Mouse (Mus musculus): ENCODE data around the gene St8sia1. TPM values are rescaled to one million over a fixed set of nuclear protein-coding genes. Genes with fewer than 3 reads are reported as not detected.

The St8sia1 gene
- polyA plus RNA-seq, 1 experiment from 2014 or later, result 0.09 TPM

GRCm38 (mm10) chr6:142809373-142810098, 154.7 kb downstream of the St8sia1 start:
- WGBS (ENCODE audit: insufficient replicate concordance), result 21% methylated on average over 6 of the region's 6 CpGs
- DNase-seq (no peak), ATAC-seq (ENCODE audit: low read depth) (peak; percentile 67)
- Histone ChIP-seq H3K4me2 (0 out of 2 replicates have a peak overlapping the region, but pooled peaks have one; percentile 2), H3K4me1 (replicated peaks) (peaks cover 18% of the 10 kb centered on the region), H3K4me3 (replicated peaks) (no peak overlapping the region), H3K27me3 (peaks cover 12% of the 10 kb centered on the region; the same call in 1 of the 2 replicates), H3K27ac (no peak overlapping the region), H3K36me3 (no peaks in the 10 kb centered on the region), H3K9ac (no peak overlapping the region), H3K9me3 (replicated peaks) (no peaks in the 10 kb centered on the region)

- Histone ChIP-seq H3K36me3 (no peaks in the 10 kb centered on the region), H3K9ac (no peak overlapping the region), H3K4me3 (replicated peaks) (no peak overlapping the region), H3K4me1 (replicated peaks) (peaks cover 23% of the 10 kb centered on the region), H3K27me3 (no peaks in the 10 kb centered on the region), H3K4me2 (no peak overlapping the region), H3K9me3 (replicated peaks) (no peaks in the 10 kb centered on the region), H3K27ac (no peak overlapping the region)
- ATAC-seq (ENCODE audit: low read depth) (no peak), DNase-seq (no peak)
- 19% methylated on average over 4 of the region's 4 CpGs for WGBS (ENCODE audit: insufficient replicate concordance)
These were observed 157.9 kb downstream of the St8sia1 start for GRCm38 (mm10) chr6:142806326-142806725.

GRCm38 (mm10) chr6:142804402-142804801, 159.8 kb downstream of the St8sia1 start, which contains the start of gene Sult6b2:
TSS of gene Sult6b2 (minus strand) at chr6:142804502.
- Histone ChIP-seq H3K4me2 (no peak within 1 kb of the TSS), H3K36me3 (no peaks in the 10 kb centered on the region), H3K4me3 (replicated peaks) (no peak within 1 kb of the TSS), H3K27ac (no peak within 1 kb of the TSS), H3K9ac (no peak within 1 kb of the TSS), H3K27me3 (no peaks in the 10 kb centered on the region), H3K4me1 (replicated peaks) (peaks cover 15% of the 10 kb centered on the region), H3K9me3 (replicated peaks) (no peaks in the 10 kb centered on the region)
- DNase-seq (no peak), ATAC-seq (ENCODE audit: low read depth) (no peak)

GRCm38 (mm10) chr6:142802617-142803525, 161.4 kb downstream of the St8sia1 start:
- 47% methylated on average over 11 of the region's 11 CpGs for WGBS (ENCODE audit: insufficient replicate concordance)
- no peak overlapping the region for H3K4me3 ChIP-seq (replicated peaks)
- DNase-seq (no peak), ATAC-seq (ENCODE audit: low read depth) (no peak)
- peaks cover 13% of the 10 kb centered on the region for H3K4me1 ChIP-seq (replicated peaks)
- no peak overlapping the region for H3K9ac ChIP-seq
- no peaks in the 10 kb centered on the region for H3K27me3 ChIP-seq
- H3K27ac ChIP-seq, result no peak overlapping the region
- no peak overlapping the region for H3K4me2 ChIP-seq
- no peaks in the 10 kb centered on the region for H3K36me3 ChIP-seq
- H3K9me3 ChIP-seq (replicated peaks), result no peaks in the 10 kb centered on the region

DNA sequence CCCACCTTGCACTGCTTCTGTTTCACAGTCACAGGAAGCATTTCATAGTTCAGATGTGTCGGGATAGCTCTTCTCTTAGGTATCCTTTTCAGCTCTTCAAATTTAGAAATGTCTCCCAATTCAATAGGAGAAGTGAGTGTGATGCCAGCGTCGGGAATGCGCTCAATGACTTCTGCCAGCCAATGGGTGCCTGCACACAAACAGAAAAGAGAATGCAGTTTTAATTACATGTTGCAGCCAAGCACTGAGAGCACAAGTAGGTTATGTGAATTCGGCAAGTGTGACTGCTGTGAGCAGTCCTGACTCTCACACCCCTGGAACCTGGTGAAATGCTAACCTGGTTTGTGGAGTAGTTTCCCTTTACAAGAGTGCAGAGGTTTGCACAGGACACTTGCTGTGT, 162.6 kb downstream of the St8sia1 start:
- no peaks in the 10 kb centered on the region for H3K36me3 ChIP-seq
- H3K9me3 ChIP-seq (replicated peaks), result no peaks in the 10 kb centered on the region
- no peak overlapping the region for H3K27ac ChIP-seq
- no peak overlapping the region for H3K4me3 ChIP-seq (replicated peaks)
- ATAC-seq (ENCODE audit: low read depth) (no peak), DNase-seq (no peak)
- WGBS (ENCODE audit: insufficient replicate concordance), result 70% methylated on average over 5 of the region's 5 CpGs
- no peak overlapping the region for H3K9ac ChIP-seq
- H3K4me1 ChIP-seq (replicated peaks), result peaks cover 13% of the 10 kb centered on the region
- no peak overlapping the region for H3K4me2 ChIP-seq
- no peaks in the 10 kb centered on the region for H3K27me3 ChIP-seq

DNA sequence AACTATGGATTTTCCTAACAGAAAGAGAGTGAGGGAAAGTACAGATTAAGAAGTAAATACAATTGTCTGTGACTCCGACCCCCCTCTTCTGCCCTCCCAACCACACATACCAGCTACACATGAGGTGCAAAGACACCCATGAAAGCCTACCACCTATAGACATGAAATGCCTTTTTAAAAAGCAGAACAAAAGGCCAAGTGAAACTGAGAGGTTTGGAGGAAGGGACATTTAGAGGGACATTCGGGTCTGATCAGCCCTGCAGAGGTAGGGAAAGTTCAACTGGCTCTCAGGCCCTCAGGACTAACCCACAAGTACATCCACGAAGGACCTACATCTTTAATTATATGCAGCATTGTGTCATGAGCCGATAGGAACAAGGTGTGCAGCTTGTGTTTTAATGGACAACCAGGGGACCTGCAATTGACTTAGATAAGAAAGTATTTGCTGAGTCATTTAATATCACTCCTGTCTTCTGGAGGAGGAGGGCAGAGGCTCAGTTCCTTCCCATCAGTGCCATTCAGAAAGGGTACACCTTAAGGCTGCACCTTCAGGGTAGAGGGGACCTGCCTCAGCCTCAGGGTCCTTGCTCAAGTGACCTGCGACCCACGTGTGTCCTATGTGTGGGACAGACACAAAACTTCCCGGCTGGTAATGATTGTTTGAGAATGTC, 164.4 kb downstream of the St8sia1 start:
- no peaks in the 10 kb centered on the region for H3K36me3 ChIP-seq
- no peak overlapping the region for H3K4me3 ChIP-seq (replicated peaks)
- H3K27me3 ChIP-seq, result no peaks in the 10 kb centered on the region
- peaks cover 9% of the 10 kb centered on the region for H3K4me1 ChIP-seq (replicated peaks)
- ATAC-seq (ENCODE audit: low read depth) (peak; percentile 57), DNase-seq (no peak)
- WGBS (ENCODE audit: insufficient replicate concordance), result 42% methylated on average over 7 of the region's 7 CpGs
- H3K27ac ChIP-seq, result no peak overlapping the region
- no peak overlapping the region for H3K9ac ChIP-seq
- no peak overlapping the region for H3K4me2 ChIP-seq
- no peaks in the 10 kb centered on the region for H3K9me3 ChIP-seq (replicated peaks)

DNA sequence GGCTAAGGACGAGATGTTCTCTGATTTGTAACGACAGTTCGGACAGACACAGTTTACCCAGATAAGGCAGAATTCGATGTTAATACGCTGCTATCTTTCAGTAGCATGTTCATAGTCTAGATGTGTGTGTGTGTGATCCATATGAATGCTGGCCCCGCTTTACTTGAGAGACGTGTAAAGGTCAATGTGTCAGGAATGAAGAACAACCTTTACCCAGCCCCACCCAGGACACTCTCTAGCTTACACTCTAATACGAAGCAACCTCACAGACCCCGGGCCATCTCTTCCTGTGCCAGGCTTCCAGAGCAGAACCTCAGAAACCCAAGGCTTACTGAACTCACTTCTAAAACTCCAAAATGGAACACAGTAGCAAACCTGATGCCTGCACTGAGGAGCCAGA, 165.4 kb downstream of the St8sia1 start:
- Histone ChIP-seq H3K27ac (no peak overlapping the region), H3K36me3 (no peaks in the 10 kb centered on the region), H3K9ac (no peak overlapping the region), H3K4me1 (replicated peaks) (peaks cover 9% of the 10 kb centered on the region), H3K27me3 (no peaks in the 10 kb centered on the region), H3K9me3 (replicated peaks) (no peaks in the 10 kb centered on the region), H3K4me3 (replicated peaks) (no peak overlapping the region), H3K4me2 (no peak overlapping the region)
- DNase-seq (no peak), ATAC-seq (ENCODE audit: low read depth) (0 out of 2 replicates have a peak, but pooled peaks have one; percentile 36)
- 43% methylated on average over 9 of the region's 9 CpGs for WGBS (ENCODE audit: insufficient replicate concordance)

GRCm38 (mm10) chr6:142797996-142798395, 166.3 kb downstream of the St8sia1 start:
- 74% methylated on average over 1 of the region's 1 CpGs for WGBS (ENCODE audit: insufficient replicate concordance)

GRCm38 (mm10) chr6:142795655-142796441, 168.4 kb downstream of the St8sia1 start:
- H3K27me3 ChIP-seq, result no peaks in the 10 kb centered on the region
- ATAC-seq (ENCODE audit: low read depth) (no peak), DNase-seq (no peak)
- H3K9me3 ChIP-seq (replicated peaks), result no peaks in the 10 kb centered on the region
- no peak overlapping the region for H3K9ac ChIP-seq
- 66% methylated on average over 15 of the region's 15 CpGs for WGBS (ENCODE audit: insufficient replicate concordance)
- no peaks in the 10 kb centered on the region for H3K36me3 ChIP-seq
- H3K4me1 ChIP-seq (replicated peaks), result peaks cover 3% of the 10 kb centered on the region; the same call in 1 of the 2 replicates
- no peak overlapping the region for H3K4me2 ChIP-seq
- no peak overlapping the region for H3K27ac ChIP-seq
- H3K4me3 ChIP-seq (replicated peaks), result no peak overlapping the region

More at GRCm38 (mm10) chr6:142797996-142798395, 166.3 kb downstream of the St8sia1 start:
- Histone ChIP-seq H3K4me3 (replicated peaks) (no peak overlapping the region), H3K36me3 (no peaks in the 10 kb centered on the region), H3K4me2 (no peak overlapping the region), H3K9me3 (replicated peaks) (no peaks in the 10 kb centered on the region), H3K27me3 (no peaks in the 10 kb centered on the region), H3K27ac (no peak overlapping the region), H3K9ac (no peak overlapping the region), H3K4me1 (replicated peaks) (peaks cover 9% of the 10 kb centered on the region)
- no peak for ATAC-seq (ENCODE audit: low read depth)
- no peak for DNase-seq

DNA sequence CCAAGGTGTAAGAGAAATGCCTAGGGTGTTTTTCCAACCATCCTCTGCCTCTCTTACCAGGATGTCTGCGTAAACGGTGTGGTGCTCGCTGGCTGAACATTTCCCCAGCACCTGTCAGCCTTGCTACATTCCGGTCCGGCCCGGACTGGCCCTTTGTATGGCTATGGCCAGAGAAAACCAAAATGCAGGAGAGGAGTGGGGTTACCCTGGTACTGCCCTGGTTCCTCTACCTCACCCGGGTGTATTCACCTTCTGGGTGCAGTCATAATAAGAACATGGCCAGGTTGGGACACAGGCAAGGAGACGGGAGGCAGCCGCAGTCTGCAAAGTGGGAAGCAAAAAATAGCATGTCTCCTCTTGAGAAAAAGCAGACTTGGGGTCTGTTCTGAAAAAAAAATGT, 169.2 kb downstream of the St8sia1 start:
- Histone ChIP-seq H3K27me3 (no peaks in the 10 kb centered on the region), H3K9ac (no peak overlapping the region), H3K4me1 (replicated peaks) (peaks cover 3% of the 10 kb centered on the region; the same call in 1 of the 2 replicates), H3K36me3 (no peaks in the 10 kb centered on the region), H3K4me2 (no peak overlapping the region), H3K27ac (no peak overlapping the region), H3K9me3 (replicated peaks) (no peaks in the 10 kb centered on the region), H3K4me3 (replicated peaks) (no peak overlapping the region)
- ATAC-seq (ENCODE audit: low read depth) (no peak), DNase-seq (no peak)
- WGBS (ENCODE audit: insufficient replicate concordance), result 81% methylated on average over 9 of the region's 9 CpGs

All from liver, embryonic 13.5 days (tissue).